Mouse (Mus musculus) forebrain, postnatal 0 days (tissue): Measurements from ENCODE around the gene Map3k5. TPM values are rescaled to one million over a fixed set of nuclear protein-coding genes. Genes with fewer than 3 reads are reported as not detected.

Experiments
- ATAC-seq: fragments of 200-750 bp; cut with Nextera tagmentation; 2 replicates; pipeline ENCODE4 v1.8.0; 2017; ENCODE audit warnings: mild to moderate bottlenecking, moderate library complexity
- DNase-seq: peaks from one replicate; pipeline ENCODE4 v3.0.0-alpha.2; 2015
- H3K27ac ChIP-seq: fragments of 300-500 bp; sonication (generic); 2 replicates; pipeline ENCODE4 v1.5.1; 2014; ENCODE audit warnings: low read depth, mild to moderate bottlenecking, antibody characterized with exemption, low read length, moderate library complexity, mixed read lengths
- H3K27me3 ChIP-seq: fragments of 300-500 bp; sonication (generic); 2 replicates; pipeline ENCODE4 v1.6.1; 2014; ENCODE audit warnings: mild to moderate bottlenecking, low read length, mixed read lengths; ENCODE audit not compliant: insufficient read depth
- H3K36me3 ChIP-seq: fragments of 300-500 bp; sonication (generic); 2 replicates; pipeline ENCODE4 v1.6.1; 2014; ENCODE audit warnings: mild to moderate bottlenecking, moderate library complexity; ENCODE audit not compliant: insufficient read depth
- H3K4me1 ChIP-seq: fragments of 300-500 bp; sonication (generic); 2 replicates; pipeline ENCODE4 v1.6.1; 2014; ENCODE audit warnings: antibody characterized with exemption; ENCODE audit not compliant: insufficient read depth
- H3K4me2 ChIP-seq: fragments of 300-500 bp; sonication (generic); 2 replicates; pipeline ENCODE4 v1.6.1; 2014; ENCODE audit warnings: low read depth, mild to moderate bottlenecking, moderate library complexity
- H3K4me3 ChIP-seq: fragments of 300-500 bp; sonication (generic); 2 replicates; pipeline ENCODE4 v1.5.1; 2014; ENCODE audit warnings: low read depth, low read length, mixed read lengths
- H3K9ac ChIP-seq: fragments of 300-500 bp; sonication (generic); 2 replicates; pipeline ENCODE4 v1.6.1; 2014; ENCODE audit warnings: mild to moderate bottlenecking
- H3K9me3 ChIP-seq: fragments of 300-500 bp; sonication (generic); 2 replicates; pipeline ENCODE4 v1.6.1; 2016; ENCODE audit warnings: low read length
- CTCF ChIP-seq: sonication (generic); IDR thresholded peaks from 2 replicates; pipeline ENCODE4 v1.5.1; 2016; ENCODE audit warnings: antibody characterized with exemption, control low read depth, low read depth
- WGBS: fragments of 180-500 bp; shearing (Covaris S2); extraction: QIAGEN DNeasy Blood & Tissue Kit; methylation state at CpG from one replicate; pipeline ENCODE4 v1.1.7; 2014; 5-methylcytosine and 5-hydroxymethylcytosine counted together
- polyA plus RNA-seq: library from polyadenylated mRNA; unstranded; fragments of >200 nt; fragmentation: Nextera tagmentation; extraction: Ambion mirVana; gene quantifications from 2 replicates; pipeline ENCODE4 v1.2.1, GENCODE M21; 2015
- total RNA-seq: library from RNA; depleted of rRNA; stranded (reverse); fragments of >200 nt; gene quantifications from 2 replicates; pipeline ENCODE4 v1.2.3, GENCODE M21; 2014

The Map3k5 gene
- total and polyA plus RNA-seq, 2 experiments from 2014 or later = 1.3 to 5.8 TPM

DNA sequence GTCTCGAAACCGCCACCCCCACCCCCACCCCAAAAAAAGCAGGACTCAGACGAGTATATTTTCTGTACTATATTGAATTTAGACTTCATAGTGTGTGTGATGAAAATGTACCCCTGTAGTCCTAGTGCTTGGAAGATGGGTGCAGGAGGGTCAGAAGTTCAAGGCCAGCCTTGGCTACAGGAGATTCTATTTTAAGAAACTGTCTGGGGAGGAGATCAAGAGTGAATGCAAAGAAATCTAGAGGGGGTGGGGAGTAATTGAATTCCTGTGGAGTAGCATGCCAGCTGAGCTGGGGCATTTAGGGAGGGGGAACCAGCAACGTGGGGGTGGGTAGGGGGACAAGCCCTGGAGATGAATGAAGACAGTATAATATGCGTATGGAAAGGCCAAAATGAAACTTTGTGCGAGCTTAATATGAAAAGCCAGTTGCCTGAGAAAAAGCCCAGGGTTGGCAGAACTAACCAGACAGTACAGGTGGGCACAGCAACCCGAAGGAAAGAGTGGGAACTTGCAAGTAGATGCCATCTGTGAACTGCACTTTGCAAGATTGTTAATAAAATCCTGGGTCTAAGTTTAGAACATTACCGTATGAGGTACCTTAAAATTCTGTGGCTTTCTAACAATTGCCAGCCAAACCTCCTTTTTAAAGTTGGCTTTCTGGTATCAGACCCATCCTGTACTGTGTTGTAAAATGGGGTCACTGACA, 222.9 kb downstream of the Map3k5 start:
- Histone ChIP-seq H3K9ac (no peak overlapping the region), H3K27ac (no peak overlapping the region), H3K27me3 (no peaks in the 10 kb centered on the region), H3K9me3 (no peaks in the 10 kb centered on the region), H3K4me1 (no peaks in the 10 kb centered on the region), H3K4me2 (no peak overlapping the region), H3K4me3 (no peak overlapping the region), H3K36me3 (no peaks in the 10 kb centered on the region)
- TF ChIP-seq CTCF = no peak
- DNase-seq (no peak), ATAC-seq (no peak)
- WGBS = 79% methylated on average over 8 of the region's 8 CpGs

DNA sequence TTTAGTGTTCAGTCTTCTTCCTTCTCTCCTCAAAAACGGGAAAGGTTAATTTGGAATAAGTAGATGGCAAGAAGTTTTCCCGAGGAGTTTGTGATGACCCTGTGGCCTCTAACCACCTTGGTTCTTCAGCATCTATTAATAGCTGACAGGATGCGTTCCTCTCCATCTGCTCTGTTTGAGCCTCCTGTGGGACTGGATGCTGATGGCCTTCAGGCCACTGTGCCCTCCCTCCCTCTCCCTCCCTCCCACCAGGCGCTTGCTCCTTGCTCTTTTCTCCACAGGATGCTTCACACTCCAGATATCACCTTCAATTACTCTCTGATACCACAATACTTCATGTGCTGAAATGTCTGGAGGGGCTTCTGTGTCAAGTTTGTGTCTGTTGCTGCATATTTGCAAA, 224.5 kb downstream of the Map3k5 start:
- Histone ChIP-seq H3K9ac (no peak overlapping the region), H3K4me2 (no peak overlapping the region), H3K9me3 (no peaks in the 10 kb centered on the region), H3K27me3 (no peaks in the 10 kb centered on the region), H3K36me3 (no peaks in the 10 kb centered on the region), H3K4me3 (no peak overlapping the region), H3K4me1 (no peaks in the 10 kb centered on the region), H3K27ac (no peak overlapping the region)
- no peak for TF ChIP-seq CTCF
- ATAC-seq (no peak), DNase-seq (no peak)
- 82% methylated on average over 4 of the region's 4 CpGs for WGBS

GRCm38 (mm10) chr10:20159308-20159707, 225.0 kb downstream of the Map3k5 start:
- 93% methylated on average over 5 of the region's 5 CpGs for WGBS
- Histone ChIP-seq H3K27me3 (no peaks in the 10 kb centered on the region), H3K9me3 (no peaks in the 10 kb centered on the region), H3K36me3 (no peaks in the 10 kb centered on the region), H3K27ac (no peak overlapping the region), H3K9ac (no peak overlapping the region), H3K4me2 (no peak overlapping the region), H3K4me3 (no peak overlapping the region), H3K4me1 (no peaks in the 10 kb centered on the region)
- DNase-seq (no peak), ATAC-seq (no peak)
- TF ChIP-seq CTCF = no peak

- WGBS = 69% methylated on average over 8 of the region's 8 CpGs
These were observed 226.6 kb downstream of the Map3k5 start for GRCm38 (mm10) chr10:20160914-20161313.

GRCm38 (mm10) chr10:20164810-20165209, 230.5 kb downstream of the Map3k5 start:
- Histone ChIP-seq H3K4me2 (no peak overlapping the region), H3K27me3 (no peaks in the 10 kb centered on the region), H3K9ac (no peak overlapping the region), H3K9me3 (no peaks in the 10 kb centered on the region), H3K4me3 (no peak overlapping the region), H3K4me1 (0 out of 2 replicates have a peak, but pooled peaks cover 2% of the 10 kb centered on the region), H3K27ac (no peak overlapping the region), H3K36me3 (no peaks in the 10 kb centered on the region)
- DNase-seq = no peak
- ATAC-seq = no peak
- WGBS = 91% methylated on average over 5 of the region's 5 CpGs
- no peak for TF ChIP-seq CTCF

More at GRCm38 (mm10) chr10:20160914-20161313, 226.6 kb downstream of the Map3k5 start:
- H3K9me3 ChIP-seq = no peaks in the 10 kb centered on the region
- no peaks in the 10 kb centered on the region for H3K4me1 ChIP-seq
- H3K4me2 ChIP-seq = no peak overlapping the region
- H3K36me3 ChIP-seq = no peaks in the 10 kb centered on the region
- ATAC-seq = no peak
- H3K27me3 ChIP-seq = no peaks in the 10 kb centered on the region
- TF ChIP-seq CTCF = no peak
- H3K27ac ChIP-seq = no peak overlapping the region
- H3K9ac ChIP-seq = no peak overlapping the region
- no peak overlapping the region for H3K4me3 ChIP-seq
- no peak for DNase-seq

- peaks cover 11% of the 10 kb centered on the region; the same call in 1 of the 2 replicates for H3K4me1 ChIP-seq
- WGBS = 77% methylated on average over 11 of the region's 11 CpGs
- H3K4me3 ChIP-seq = no peak overlapping the region
- H3K27ac ChIP-seq = no peak overlapping the region
- H3K36me3 ChIP-seq = no peaks in the 10 kb centered on the region
- no peaks in the 10 kb centered on the region for H3K9me3 ChIP-seq
- TF ChIP-seq CTCF = no peak
- no peak for DNase-seq
- H3K27me3 ChIP-seq = no peaks in the 10 kb centered on the region
- H3K4me2 ChIP-seq = no peak overlapping the region
- no peak for ATAC-seq
- no peak overlapping the region for H3K9ac ChIP-seq
These were observed 232.5 kb downstream of the Map3k5 start for GRCm38 (mm10) chr10:20166797-20167196.

DNA sequence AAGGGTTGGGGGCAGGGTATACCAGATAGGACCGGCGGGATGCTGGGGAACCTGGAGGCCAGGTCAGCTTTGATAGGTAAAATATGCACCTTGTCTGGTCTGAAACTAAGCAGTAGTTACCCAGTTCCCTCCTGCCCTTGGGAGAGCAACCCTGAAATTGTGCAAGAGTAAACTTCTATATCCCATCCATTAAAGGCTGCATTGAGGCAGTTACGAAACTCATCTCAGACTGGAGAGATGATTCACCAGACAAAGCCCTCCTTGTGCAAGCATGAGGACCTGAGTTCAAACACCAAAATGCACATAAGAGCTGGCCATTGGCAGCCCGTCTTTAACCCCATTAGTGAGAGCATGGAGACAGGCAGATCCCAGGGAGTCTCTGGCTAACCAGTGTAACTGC, 233.2 kb downstream of the Map3k5 start:
- Histone ChIP-seq H3K27ac (no peak overlapping the region), H3K36me3 (no peaks in the 10 kb centered on the region), H3K4me2 (no peak overlapping the region), H3K9me3 (no peaks in the 10 kb centered on the region), H3K9ac (no peak overlapping the region), H3K27me3 (no peaks in the 10 kb centered on the region), H3K4me3 (no peak overlapping the region), H3K4me1 (peaks cover 11% of the 10 kb centered on the region; the same call in 1 of the 2 replicates)
- DNase-seq (no peak), ATAC-seq (no peak)
- 96% methylated on average over 4 of the region's 4 CpGs for WGBS
- TF ChIP-seq CTCF = no peak
